Mouse (Mus musculus) layer of hippocampus, postnatal 25 days (tissue): Measurements from ENCODE around the gene Crybg3. TPM values are rescaled to one million over a fixed set of nuclear protein-coding genes. Genes with fewer than 3 reads are reported as not detected.
A peak's percentile ranks its signal among the peaks of the same experiment; 100 is the strongest.

Experiments
- DNase-seq, 2 experiments: peaks; one replicate each; pipeline ENCODE4 v3.0.0; 2022; ENCODE audit warnings: mixed read lengths in 2 of 2, low spot score in 1 of 2; ENCODE audit errors: extremely low spot score in 1 of 2
- total RNA-seq, 2 experiments: library from RNA; stranded (reverse); gene quantifications; 2 replicates each; pipeline ENCODE4 v1.2.3; 2021

Crybg3 gene
- total RNA-seq, 2 experiments from 2014 or later, result 3.7 to 4.1 TPM

DNA sequence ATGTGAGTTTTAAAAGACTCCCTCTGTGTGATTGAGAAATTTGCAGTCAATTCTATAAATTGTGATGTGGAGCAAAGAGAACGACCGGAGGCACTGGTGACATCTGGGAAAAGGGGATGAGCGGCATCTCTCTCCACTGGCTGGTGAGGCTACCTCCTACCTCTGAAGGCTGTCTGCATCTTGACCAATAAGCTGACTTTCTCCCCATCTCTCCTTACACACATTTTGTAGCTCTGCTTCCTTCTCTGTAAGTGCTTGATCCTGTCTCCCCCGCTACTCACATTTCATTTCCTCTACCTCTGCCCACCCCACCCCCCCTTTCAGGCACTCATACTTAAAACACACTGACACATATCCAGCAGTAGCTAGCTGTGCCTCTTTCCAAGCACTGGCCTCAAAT is 59.4 kb downstream of the Crybg3 start:
- no peak for DNase-seq

DNA sequence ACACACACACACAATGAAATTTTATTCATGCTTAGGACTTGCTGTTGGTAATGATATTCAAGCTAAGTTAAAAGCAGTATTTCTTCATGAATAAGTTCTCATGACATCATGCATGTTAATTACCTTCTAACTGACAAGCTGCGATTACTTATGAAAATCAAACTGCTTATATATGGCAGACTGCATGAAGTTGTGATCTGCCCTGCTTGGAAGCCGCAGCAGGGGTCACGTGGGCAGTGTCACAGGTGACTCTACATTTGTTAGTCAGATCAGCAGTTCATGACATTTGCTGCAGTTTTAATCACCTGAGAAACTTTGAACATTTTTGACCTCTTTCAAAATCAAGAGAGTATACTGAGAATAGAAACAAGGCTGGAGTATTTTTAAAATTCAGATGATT is 59.8 kb downstream of the Crybg3 start:
- DNase-seq, result no peak

DNA sequence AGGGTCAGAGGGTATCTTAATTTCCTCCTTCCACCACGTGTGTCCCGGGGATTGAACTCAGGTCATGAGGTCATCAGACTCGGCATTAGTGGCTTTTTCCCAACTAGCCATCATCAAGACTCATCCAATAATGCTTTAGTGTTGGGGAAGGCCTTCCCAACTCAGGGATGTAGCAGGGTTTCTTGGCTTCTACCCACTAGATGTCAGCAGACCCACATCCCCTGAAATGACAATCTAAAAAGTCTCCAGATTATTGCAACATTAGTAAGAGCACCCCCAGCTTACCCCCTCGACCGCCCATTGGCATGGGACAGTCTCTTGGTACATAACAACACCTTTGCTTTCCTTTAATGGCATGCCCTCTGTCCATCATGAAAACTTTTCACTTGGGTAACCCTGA is 65.1 kb downstream of the Crybg3 start:
- no peak for DNase-seq

DNA sequence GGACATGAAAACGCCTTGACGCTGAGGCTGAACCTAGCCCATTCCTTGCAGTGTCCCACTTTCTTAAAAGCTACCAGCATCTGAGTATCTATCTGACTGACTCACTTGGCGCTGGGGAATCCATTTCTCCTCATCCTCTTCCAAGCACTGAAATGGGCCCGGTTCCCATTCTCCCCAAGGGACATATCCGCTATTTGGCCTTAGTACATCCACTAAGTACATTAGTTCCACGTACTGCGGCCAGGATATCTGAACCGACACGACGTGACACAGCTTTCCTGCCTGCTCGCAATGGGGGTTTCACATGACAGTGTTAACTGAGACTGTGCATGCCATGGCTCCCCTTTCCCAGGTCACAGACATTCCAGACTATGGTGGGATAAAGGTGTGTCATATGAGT is 66.4 kb downstream of the Crybg3 start:
- no peak for DNase-seq

DNA sequence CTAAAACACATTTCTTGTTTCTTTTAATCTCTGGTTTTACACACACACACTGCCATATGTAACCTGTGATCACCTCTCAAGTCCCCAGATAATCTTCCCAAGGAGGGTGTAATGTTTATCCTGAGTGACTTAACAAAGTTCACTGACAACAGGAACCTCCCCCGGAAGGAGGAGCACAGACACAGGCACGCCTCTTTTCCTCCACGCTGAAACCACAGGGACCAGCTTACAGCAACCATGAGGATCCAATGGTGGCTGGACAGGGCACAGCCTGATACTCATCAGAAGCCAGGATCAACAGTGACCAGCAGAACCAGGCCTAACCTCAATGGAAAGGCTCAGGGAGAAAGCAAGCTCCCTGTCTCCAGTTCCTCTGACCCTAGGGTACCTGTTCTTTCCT is 68.2 kb downstream of the Crybg3 start:
- no peak for DNase-seq

- DNase-seq, result no peak
Measured at GRCm38 (mm10) chr16:59531243-59531642, 69.5 kb downstream of the Crybg3 start.

GRCm38 (mm10) chr16:59529570-59529969 is 71.2 kb downstream of the Crybg3 start:
- no peak for DNase-seq

DNA sequence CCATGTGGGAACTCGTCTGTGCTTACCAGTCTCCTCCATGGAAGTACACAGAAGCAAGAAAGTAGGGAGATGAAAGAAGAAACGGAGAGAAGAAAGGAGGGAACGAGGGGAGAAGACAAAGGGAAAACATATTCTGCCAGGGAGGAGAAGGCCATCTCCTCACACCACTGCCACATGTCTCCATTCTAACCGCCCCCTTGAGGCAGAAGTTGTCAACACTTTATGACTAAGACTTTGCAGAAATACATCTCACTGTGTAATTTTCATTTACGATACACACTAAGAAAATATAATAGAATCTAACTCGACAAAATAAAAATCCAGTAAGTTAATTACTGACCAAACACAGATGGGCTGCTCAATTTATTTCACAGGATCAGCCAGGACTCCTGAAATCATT is 73.8 kb downstream of the Crybg3 start:
- DNase-seq, result no peak

GRCm38 (mm10) chr16:59521752-59522423 is 78.9 kb downstream of the Crybg3 start:
- no peak for DNase-seq

DNA sequence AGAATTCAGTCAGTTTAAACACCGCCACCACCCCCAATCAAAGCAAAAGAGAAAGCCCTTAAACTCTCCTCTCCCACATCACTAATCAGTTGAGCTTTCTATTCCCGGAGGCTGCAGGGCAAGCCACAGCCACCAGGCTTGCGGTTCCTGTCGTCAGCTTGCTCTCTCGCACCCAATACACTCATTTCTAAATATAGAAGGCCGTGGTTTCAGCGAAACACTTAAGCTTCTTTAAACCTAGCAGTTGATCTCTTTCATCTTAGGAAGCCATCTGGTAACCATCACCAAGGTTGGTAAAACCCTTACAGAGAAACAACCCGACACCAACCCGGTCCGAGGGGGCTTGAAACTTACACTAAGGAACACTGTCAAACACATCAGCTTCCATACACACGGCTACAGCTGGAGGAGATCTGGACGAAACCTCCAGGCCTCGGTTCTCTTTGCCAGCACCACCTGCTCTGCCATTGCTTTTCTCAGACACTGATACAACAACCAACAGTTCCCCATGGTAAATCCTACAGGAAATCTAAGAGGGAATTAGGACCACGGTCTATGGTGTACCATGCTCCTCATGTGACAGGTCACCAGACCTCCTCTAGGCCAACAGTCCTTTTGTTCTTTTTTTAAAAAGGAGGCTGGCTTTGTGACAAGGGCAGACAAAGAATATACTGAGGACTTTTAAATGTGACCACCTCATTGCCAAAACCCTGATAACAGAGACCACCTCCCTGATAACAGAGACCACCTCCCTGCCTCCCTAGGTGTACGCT is 83.1 kb downstream of the Crybg3 start:
- no peak for DNase-seq

DNA sequence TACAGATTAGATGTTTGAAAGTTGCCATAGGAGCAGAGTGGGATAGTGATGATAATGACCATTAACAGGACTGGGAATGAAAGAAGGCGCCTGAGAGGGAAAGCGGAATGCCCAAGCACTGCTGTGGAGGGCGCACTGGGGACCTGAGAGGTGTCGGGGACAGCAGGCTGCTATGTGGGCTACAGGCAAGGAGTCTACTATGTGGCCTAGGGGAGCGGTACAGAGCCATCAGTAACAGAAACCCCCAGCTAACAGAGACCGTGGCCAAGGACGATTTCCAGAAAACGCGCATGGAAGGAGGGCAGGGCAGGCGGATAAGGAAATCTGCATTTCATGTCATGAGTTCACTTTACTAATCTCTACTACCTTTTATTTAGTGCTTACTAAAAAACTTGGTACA is 83.8 kb downstream of the Crybg3 start:
- DNase-seq, result no peak

- DNase-seq, result no peak
Measured at GRCm38 (mm10) chr16:59515169-59515568, 85.6 kb downstream of the Crybg3 start.

GRCm38 (mm10) chr16:59509830-59510229 is 90.9 kb downstream of the Crybg3 start:
- DNase-seq, result no peak

DNA sequence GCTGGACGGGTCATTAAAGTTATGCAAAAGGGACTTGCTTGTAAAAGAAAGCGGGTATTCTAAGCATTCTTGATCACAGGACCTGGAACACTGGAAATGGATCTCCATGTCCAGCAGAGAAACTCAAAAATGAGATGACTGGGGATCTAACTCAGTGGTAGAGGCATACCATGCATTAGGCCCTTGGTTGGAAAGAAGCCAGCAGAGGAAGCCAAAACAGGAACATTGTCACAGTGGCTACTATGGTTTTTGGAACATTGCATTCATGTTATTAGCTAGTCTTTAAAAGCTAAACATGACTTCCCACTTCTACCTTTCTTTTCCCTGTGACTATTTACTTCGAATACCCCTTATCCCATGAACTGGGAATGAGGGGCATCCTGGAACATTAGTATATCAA is 101.6 kb downstream of the Crybg3 start:
- no peak for DNase-seq

DNA sequence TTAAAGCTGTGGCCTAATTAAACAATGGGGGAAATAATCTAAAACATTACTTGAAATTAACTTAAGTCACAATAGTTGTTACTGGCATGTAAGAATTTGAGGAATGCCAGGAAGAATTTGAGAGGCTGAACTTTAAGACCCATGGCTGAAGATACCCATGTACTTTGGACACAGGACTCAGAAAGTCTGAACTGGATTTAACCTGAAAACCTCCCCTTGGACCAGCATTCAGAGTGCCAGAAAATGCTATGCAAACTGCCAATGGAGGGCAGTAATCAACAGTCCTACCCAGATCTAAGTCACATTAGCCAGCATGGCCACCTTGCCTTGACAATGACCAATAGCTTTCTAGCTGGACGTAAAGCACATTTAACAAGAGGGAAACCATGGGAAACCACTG is 102.8 kb downstream of the Crybg3 start:
- DNase-seq, result no peak

GRCm38 (mm10) chr16:59493199-59493598 is 107.6 kb downstream of the Crybg3 start:
- no peak for DNase-seq

DNA sequence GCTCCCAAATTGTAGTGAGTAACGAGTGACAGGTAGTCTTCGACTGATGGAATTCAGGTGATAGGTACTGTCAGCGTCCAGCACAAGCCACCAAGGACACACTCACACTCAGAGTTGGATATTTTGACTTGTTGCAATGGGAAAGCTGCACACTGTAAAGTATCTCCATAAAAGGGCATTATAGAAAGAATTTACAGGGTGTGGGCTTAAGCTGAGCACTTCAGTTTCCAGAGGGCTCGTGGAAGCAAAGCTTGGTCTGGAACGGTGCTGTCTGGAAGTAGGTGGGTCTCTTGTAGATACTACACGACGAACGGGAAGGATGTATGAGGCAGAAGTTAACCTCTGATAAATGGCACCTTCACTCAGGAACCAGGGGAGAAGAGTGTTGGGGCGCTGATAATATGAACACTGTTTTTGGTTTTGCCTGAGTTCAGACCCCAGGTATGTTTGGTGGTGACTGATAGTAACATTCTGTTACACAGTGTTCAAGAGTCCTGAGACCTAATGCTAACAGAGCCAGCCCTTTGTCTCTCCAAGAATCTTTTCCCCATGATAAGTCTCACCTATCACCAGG is 112.7 kb downstream of the Crybg3 start:
- no peak for DNase-seq

GRCm38 (mm10) chr16:59487239-59487638 is 113.5 kb downstream of the Crybg3 start:
- DNase-seq, result no peak

GRCm38 (mm10) chr16:59477955-59478354 is 122.8 kb downstream of the Crybg3 start:
- no peak for DNase-seq

DNA sequence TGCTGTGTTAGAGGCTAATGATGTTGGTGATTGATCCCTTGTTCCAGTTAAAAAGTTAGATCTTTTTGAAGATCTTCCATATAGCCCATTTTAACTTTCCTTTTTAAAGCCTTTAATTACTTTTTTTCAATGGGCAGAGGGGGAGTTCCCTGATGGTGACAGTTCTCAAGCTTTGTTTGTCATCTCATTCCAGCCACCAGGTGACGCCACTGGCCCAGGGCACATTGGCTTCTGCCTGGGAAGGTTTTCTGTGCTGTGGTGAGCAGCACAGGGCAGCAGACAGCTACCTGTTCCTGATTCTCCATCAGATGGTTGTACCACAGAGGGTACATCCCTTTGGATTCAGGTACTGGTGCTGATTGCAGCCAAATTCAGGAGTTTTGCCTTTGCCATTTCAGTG is 126.0 kb downstream of the Crybg3 start:
- peak; percentile 29 to 65 for DNase-seq

GRCm38 (mm10) chr16:59472546-59472945 is 128.2 kb downstream of the Crybg3 start:
- no peak for DNase-seq
